Mouse (Mus musculus) ES-Bruce4 (cell line): ENCODE measurements around the gene Rbms1. TPM values are rescaled to one million over a fixed set of nuclear protein-coding genes. Genes with fewer than 3 reads are reported as not detected.

ENCODE experiments used
- H3K27ac ChIP-seq: 2 replicates; pipeline ENCODE4 v1.5.1; 2012; ENCODE audit warnings: low read length, inconsistent platforms; ENCODE audit not compliant: insufficient read depth
- H3K27me3 ChIP-seq: 2 replicates; pipeline ENCODE4 v1.6.1; 2012; ENCODE audit warnings: mild to moderate bottlenecking, low read length, inconsistent platforms; ENCODE audit not compliant: control insufficient read depth, poor library complexity, insufficient read depth, severe bottlenecking
- H3K36me3 ChIP-seq: 2 replicates; pipeline ENCODE4 v1.6.1; 2012; ENCODE audit warnings: inconsistent platforms, mild to moderate bottlenecking, low read length, moderate library complexity; ENCODE audit not compliant: control insufficient read depth, poor library complexity, insufficient read depth, severe bottlenecking
- H3K4me1 ChIP-seq: one replicate; pipeline ENCODE4 v1.8.1; 2011; ENCODE audit warnings: low read length; ENCODE audit not compliant: control insufficient read depth, insufficient read depth
- H3K4me3 ChIP-seq: 2 replicates; pipeline ENCODE4 v1.5.1; 2011; ENCODE audit warnings: low read depth, mild to moderate bottlenecking, low read length
- H3K9ac ChIP-seq: 2 replicates; pipeline ENCODE4 v1.6.1; 2012; ENCODE audit warnings: low read depth, mild to moderate bottlenecking, inconsistent platforms; ENCODE audit not compliant: poor library complexity, severe bottlenecking
- H3K9me3 ChIP-seq: replicated peaks from 2 replicates; pipeline ENCODE4 v1.6.1; 2012; ENCODE audit warnings: mild to moderate bottlenecking, low read length, inconsistent platforms; ENCODE audit not compliant: control insufficient read depth, poor library complexity, insufficient read depth, severe bottlenecking
- CTCF ChIP-seq: IDR thresholded peaks from one replicate; pipeline ENCODE4 v1.8.1; 2011; ENCODE audit warnings: low read depth, low read length
- EP300 ChIP-seq: IDR thresholded peaks from 2 replicates; pipeline ENCODE4 v1.6.1; 2011; ENCODE audit warnings: low read depth, low read length; ENCODE audit not compliant: insufficient read depth
- POLR2A ChIP-seq: IDR thresholded peaks from one replicate; pipeline ENCODE4 v1.8.1; 2011; ENCODE audit warnings: low read length; ENCODE audit not compliant: insufficient read depth
- polyA plus RNA-seq: library from polyadenylated mRNA; stranded (reverse); fragments of >200 nt; gene quantifications from 2 replicates; pipeline ENCODE4 v1.2.4, GENCODE M21; 2011; ENCODE audit warnings: low read depth; ENCODE audit not compliant: missing spikeins, insufficient read depth, insufficient read length

Gene Rbms1
- polyA plus RNA-seq, 1 experiment = 174 TPM

DNA sequence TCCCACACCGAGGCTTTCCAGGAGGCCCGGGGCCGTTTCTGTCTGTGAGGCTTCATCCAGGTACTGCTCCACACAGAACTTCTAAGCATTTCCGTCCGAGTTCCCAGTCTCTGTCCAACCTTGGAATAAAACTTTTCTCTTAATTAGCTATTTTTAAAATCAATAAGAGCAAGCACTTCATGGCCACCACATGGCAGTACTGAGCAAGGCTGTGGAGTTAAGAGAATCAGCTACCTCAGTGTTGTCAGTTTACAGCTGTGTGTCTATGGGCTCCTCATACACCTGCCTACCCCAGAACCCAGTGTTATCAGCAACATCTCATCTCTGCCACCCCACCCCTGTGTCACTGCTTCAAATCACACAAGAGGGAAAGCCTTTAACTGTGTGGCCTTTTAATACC, 175.9 kb downstream of the Rbms1 start:
- no peaks in the 10 kb centered on the region for H3K27me3 ChIP-seq
- H3K4me1 ChIP-seq = no peaks in the 10 kb centered on the region
- no peaks in the 10 kb centered on the region for H3K36me3 ChIP-seq
- H3K9me3 ChIP-seq = no peaks in the 10 kb centered on the region
- H3K27ac ChIP-seq = no peak overlapping the region
- no peak overlapping the region for H3K4me3 ChIP-seq
- no peak for TF ChIP-seq CTCF
- no peak for TF ChIP-seq POLR2A
- TF ChIP-seq EP300 = no peak
- no peak overlapping the region for H3K9ac ChIP-seq

DNA sequence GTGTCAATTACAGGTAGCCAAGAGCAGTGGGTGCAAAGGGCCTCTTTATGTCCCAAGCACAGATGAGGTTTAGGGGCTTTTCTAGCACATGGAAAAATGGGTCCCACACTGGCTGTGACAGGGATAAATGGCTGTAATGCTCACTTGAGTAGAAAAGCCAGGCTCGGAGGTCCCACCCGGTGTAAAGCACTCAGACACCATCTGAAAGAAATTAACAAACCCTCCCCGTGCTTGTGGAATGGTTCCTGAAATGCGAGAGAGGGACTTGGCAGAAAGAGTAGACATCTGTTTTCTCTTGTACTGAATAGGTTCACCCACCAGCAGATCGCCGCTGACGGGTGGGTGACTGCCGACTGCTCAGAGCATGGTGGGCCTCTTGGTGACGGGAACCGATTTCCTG, 176.7 kb downstream of the Rbms1 start:
- H3K9me3 ChIP-seq = no peaks in the 10 kb centered on the region
- no peak overlapping the region for H3K9ac ChIP-seq
- H3K27ac ChIP-seq = no peak overlapping the region
- no peak for TF ChIP-seq POLR2A
- TF ChIP-seq CTCF = no peak
- TF ChIP-seq EP300 = no peak
- no peaks in the 10 kb centered on the region for H3K36me3 ChIP-seq
- H3K4me1 ChIP-seq = no peaks in the 10 kb centered on the region
- H3K4me3 ChIP-seq = no peak overlapping the region
- H3K27me3 ChIP-seq = no peaks in the 10 kb centered on the region

GRCm38 (mm10) chr2:60774501-60774900, 188.5 kb downstream of the Rbms1 start:
- Histone ChIP-seq H3K9ac (no peak overlapping the region), H3K4me3 (no peak overlapping the region), H3K27ac (no peak overlapping the region), H3K27me3 (no peaks in the 10 kb centered on the region), H3K36me3 (no peaks in the 10 kb centered on the region), H3K9me3 (no peaks in the 10 kb centered on the region), H3K4me1 (no peaks in the 10 kb centered on the region)
- TF ChIP-seq EP300 (no peak), CTCF (no peak), POLR2A (no peak)

- Histone ChIP-seq H3K9ac (no peak overlapping the region), H3K36me3 (no peaks in the 10 kb centered on the region), H3K27me3 (no peaks in the 10 kb centered on the region), H3K9me3 (no peaks in the 10 kb centered on the region), H3K4me1 (no peaks in the 10 kb centered on the region), H3K4me3 (no peak overlapping the region), H3K27ac (no peak overlapping the region)
- no peak for TF ChIP-seq POLR2A
- no peak for TF ChIP-seq EP300
- no peak for TF ChIP-seq CTCF
Observed at GRCm38 (mm10) chr2:60773592-60773991, 189.4 kb downstream of the Rbms1 start.

- Histone ChIP-seq H3K36me3 (no peaks in the 10 kb centered on the region), H3K4me1 (no peaks in the 10 kb centered on the region), H3K9ac (no peak overlapping the region), H3K27me3 (no peaks in the 10 kb centered on the region), H3K4me3 (no peak overlapping the region), H3K9me3 (no peaks in the 10 kb centered on the region), H3K27ac (no peak overlapping the region)
- no peak for TF ChIP-seq EP300
- no peak for TF ChIP-seq CTCF
- TF ChIP-seq POLR2A = no peak
Observed at GRCm38 (mm10) chr2:60766420-60766819, 196.6 kb downstream of the Rbms1 start.

DNA sequence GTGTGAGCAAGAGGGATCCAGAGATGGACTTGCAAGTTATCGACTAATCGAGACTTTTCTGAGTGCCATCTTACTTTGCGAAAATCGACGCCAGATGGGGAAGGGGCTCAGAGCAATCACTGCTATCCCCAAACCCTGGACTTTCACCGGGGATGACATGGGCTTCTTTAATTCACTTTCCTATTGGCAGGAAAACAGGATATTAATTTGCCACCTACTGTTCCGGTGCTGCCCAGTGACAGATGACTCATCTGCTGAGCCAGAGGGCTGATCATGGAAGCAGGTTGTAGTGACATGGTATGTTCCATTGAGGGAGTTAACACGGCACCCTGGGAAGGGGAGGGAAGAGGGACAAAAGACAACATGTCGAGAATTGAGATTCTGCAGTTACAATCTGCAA, 206.8 kb downstream of the Rbms1 start:
- Histone ChIP-seq H3K36me3 (peaks cover 4% of the 10 kb centered on the region; the same call in 1 of the 2 replicates), H3K4me1 (no peaks in the 10 kb centered on the region), H3K4me3 (no peak overlapping the region), H3K9me3 (no peaks in the 10 kb centered on the region), H3K27ac (no peak overlapping the region), H3K9ac (no peak overlapping the region), H3K27me3 (no peaks in the 10 kb centered on the region)
- TF ChIP-seq EP300 (no peak), POLR2A (no peak), CTCF (no peak)
